Mouse (Mus musculus): Measurements from ENCODE around the gene Gm20388.

Gm20388 gene

GRCm38 (mm10) chr8:120544155-120544554, 633.5 kb downstream of the Gm20388 start:
- no peak for DNase-seq (ENCODE audit: low spot score in 2 of 2)

- no peak for DNase-seq (ENCODE audit: low spot score in 2 of 2)
Measured at GRCm38 (mm10) chr8:120547562-120547961, 636.9 kb downstream of the Gm20388 start.

GRCm38 (mm10) chr8:120548313-120548761, 637.7 kb downstream of the Gm20388 start:
- peak in 1 of 2 experiments; percentile 60 for DNase-seq (ENCODE audit: low spot score in 2 of 2)

GRCm38 (mm10) chr8:120549321-120549921, 638.8 kb downstream of the Gm20388 start:
- no peak for DNase-seq (ENCODE audit: low spot score in 2 of 2)

- DNase-seq (ENCODE audit: low spot score in 2 of 2), result no peak
Measured at GRCm38 (mm10) chr8:120549922-120550321, 639.3 kb downstream of the Gm20388 start.

- DNase-seq (ENCODE audit: low spot score in 2 of 2), result no peak
Measured at GRCm38 (mm10) chr8:120550430-120550829, 639.8 kb downstream of the Gm20388 start.

GRCm38 (mm10) chr8:120550937-120551676, 640.5 kb downstream of the Gm20388 start:
- DNase-seq (ENCODE audit: low spot score in 2 of 2), result no peak

GRCm38 (mm10) chr8:120551677-120551980, 641.0 kb downstream of the Gm20388 start:
- DNase-seq (ENCODE audit: low spot score in 2 of 2), result no peak

- DNase-seq (ENCODE audit: low spot score in 2 of 2), result no peak
Measured at GRCm38 (mm10) chr8:120552509-120552908, 641.9 kb downstream of the Gm20388 start.

GRCm38 (mm10) chr8:120553441-120554123, 642.9 kb downstream of the Gm20388 start:
- DNase-seq (ENCODE audit: low spot score in 2 of 2), result no peak

- DNase-seq (ENCODE audit: low spot score in 2 of 2), result no peak
Measured at GRCm38 (mm10) chr8:120554466-120555039, 643.9 kb downstream of the Gm20388 start.

GRCm38 (mm10) chr8:120556198-120556892, 645.7 kb downstream of the Gm20388 start:
- DNase-seq (ENCODE audit: low spot score in 2 of 2), result no peak

- peak; percentile 71 to 72 for DNase-seq (ENCODE audit: low spot score in 2 of 2)
Measured at GRCm38 (mm10) chr8:120557170-120557965, 646.7 kb downstream of the Gm20388 start.

GRCm38 (mm10) chr8:120558162-120558561, 647.5 kb downstream of the Gm20388 start:
- no peak for DNase-seq (ENCODE audit: low spot score in 2 of 2)

GRCm38 (mm10) chr8:120559654-120560053, 649.0 kb downstream of the Gm20388 start:
- DNase-seq (ENCODE audit: low spot score in 2 of 2), result no peak

GRCm38 (mm10) chr8:120560535-120560934, 649.9 kb downstream of the Gm20388 start:
- DNase-seq (ENCODE audit: low spot score in 2 of 2), result no peak

GRCm38 (mm10) chr8:120561539-120562435, 651.1 kb downstream of the Gm20388 start:
- no peak for DNase-seq (ENCODE audit: low spot score in 2 of 2)

- DNase-seq (ENCODE audit: low spot score in 2 of 2), result no peak
Measured at GRCm38 (mm10) chr8:120562680-120563347, 652.2 kb downstream of the Gm20388 start.

- no peak for DNase-seq (ENCODE audit: low spot score in 2 of 2)
Measured at GRCm38 (mm10) chr8:120563348-120563724, 652.7 kb downstream of the Gm20388 start.

All from right cerebral cortex, postnatal 36 days (tissue).